Mouse (Mus musculus) kidney, adult 2 months (tissue): Measurements from ENCODE around the gene Zfp292.

Source experiments
- CTCF ChIP-seq: fragments of 200-500 bp; conservative IDR thresholded peaks from 2 replicates; pipeline ENCODE4 v1.5.1; 2011; ENCODE audit warnings: low read depth, mild to moderate bottlenecking, control low read depth, low read length, moderate library complexity, mixed read lengths; ENCODE audit not compliant: insufficient read depth, insufficient read length
- POLR2A ChIP-seq: fragments of 200-500 bp; IDR thresholded peaks from one replicate; pipeline ENCODE4 v1.6.1; 2011; ENCODE audit warnings: low read depth, low read length, control low read depth

- no peak for TF ChIP-seq CTCF
- TF ChIP-seq POLR2A = no peak
Observed at GRCm38 (mm10) chr4:34823901-34824300, 58.9 kb downstream of the Zfp292 start.
